Mouse (Mus musculus) hindbrain, embryonic 14.5 days (tissue): ENCODE measurements around the gene Ubp1. TPM values are rescaled to one million over a fixed set of nuclear protein-coding genes. Genes with fewer than 3 reads are reported as not detected.

Source experiments
- ATAC-seq: fragments of 200-750 bp; cut with Nextera tagmentation; 2 replicates; pipeline ENCODE4 v1.8.0; 2017; ENCODE audit warnings: moderate number of reproducible peaks, mild to moderate bottlenecking, moderate TSS enrichment, moderate library complexity; ENCODE audit not compliant: low FRiP score
- DNase-seq: peaks from one replicate; pipeline ENCODE4 v3.0.0-alpha.2; 2015; ENCODE audit warnings: low spot score
- H3K27ac ChIP-seq: fragments of 300-500 bp; sonication (generic); 2 replicates; pipeline ENCODE4 v1.5.1; 2014; ENCODE audit warnings: mild to moderate bottlenecking, moderate library complexity
- H3K27me3 ChIP-seq: fragments of 300-500 bp; sonication (generic); 2 replicates; pipeline ENCODE4 v1.6.1; 2014; ENCODE audit warnings: mild to moderate bottlenecking, low read length, mixed read lengths; ENCODE audit not compliant: control insufficient read depth, insufficient read depth
- H3K36me3 ChIP-seq: fragments of 300-500 bp; sonication (generic); replicated peaks from 2 replicates; pipeline ENCODE4 v1.6.1; 2014; ENCODE audit not compliant: control insufficient read depth, insufficient read depth
- H3K4me1 ChIP-seq: fragments of 300-500 bp; sonication (generic); replicated peaks from 2 replicates; pipeline ENCODE4 v1.6.1; 2014; ENCODE audit warnings: antibody characterized with exemption, low read length, mixed read lengths; ENCODE audit not compliant: control insufficient read depth, insufficient read depth
- H3K4me2 ChIP-seq: fragments of 300-500 bp; sonication (generic); replicated peaks from 2 replicates; pipeline ENCODE4 v1.6.1; 2014; ENCODE audit warnings: mild to moderate bottlenecking, moderate library complexity
- H3K4me3 ChIP-seq: fragments of 300-500 bp; sonication (generic); replicated peaks from 2 replicates; pipeline ENCODE4 v1.5.1; 2014; ENCODE audit warnings: mild to moderate bottlenecking, low read length
- H3K9ac ChIP-seq: fragments of 300-500 bp; sonication (generic); 2 replicates; pipeline ENCODE4 v1.6.1; 2014
- H3K9me3 ChIP-seq: fragments of 300-500 bp; sonication (generic); 2 replicates; pipeline ENCODE4 v1.6.1; 2016; ENCODE audit warnings: low read length; ENCODE audit not compliant: control insufficient read depth
- WGBS: fragments of 180-500 bp; shearing (Covaris S2); extraction: QIAGEN DNeasy Blood & Tissue Kit; methylation state at CpG from one replicate; pipeline ENCODE4 v1.1.7; 2014; 5-methylcytosine and 5-hydroxymethylcytosine counted together
- polyA plus RNA-seq: library from polyadenylated mRNA; unstranded; fragments of >200 nt; fragmentation: Nextera tagmentation; extraction: Ambion mirVana; gene quantifications from 2 replicates; pipeline ENCODE4 v1.2.1, GENCODE M21; 2014

Ubp1 gene
- polyA plus RNA-seq, 1 experiment from 2014 or later = 34.2 TPM

DNA sequence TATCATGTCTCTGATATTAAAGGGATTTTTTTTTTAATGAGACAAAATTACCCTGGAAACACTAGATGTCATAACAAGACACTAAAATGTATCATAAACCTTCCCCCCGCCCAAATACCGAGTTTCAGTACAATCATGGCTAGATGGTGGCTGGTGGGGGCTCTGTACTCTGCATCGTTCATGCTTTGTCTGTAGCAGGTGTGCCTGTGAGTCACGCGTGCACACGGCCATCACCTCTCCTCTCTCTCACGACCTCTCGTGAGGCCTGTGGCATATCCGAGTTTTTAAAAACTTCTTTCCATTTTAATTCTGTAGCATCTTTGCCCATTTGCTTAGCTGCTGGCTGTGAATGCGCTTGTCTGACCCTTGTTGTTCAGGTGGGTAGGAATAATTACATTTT, 45.5 kb downstream of the Ubp1 start:
- no peak overlapping the region for H3K9ac ChIP-seq
- H3K9me3 ChIP-seq = no peaks in the 10 kb centered on the region
- no peaks in the 10 kb centered on the region for H3K27me3 ChIP-seq
- no peak overlapping the region for H3K27ac ChIP-seq
- 93% methylated on average over 10 of the region's 10 CpGs for WGBS
- no peak for DNase-seq
- no peak for ATAC-seq
- peaks cover 93% of the 10 kb centered on the region for H3K36me3 ChIP-seq
- no peak overlapping the region for H3K4me2 ChIP-seq
- H3K4me3 ChIP-seq = no peak overlapping the region
- H3K4me1 ChIP-seq = peaks cover 9% of the 10 kb centered on the region

DNA sequence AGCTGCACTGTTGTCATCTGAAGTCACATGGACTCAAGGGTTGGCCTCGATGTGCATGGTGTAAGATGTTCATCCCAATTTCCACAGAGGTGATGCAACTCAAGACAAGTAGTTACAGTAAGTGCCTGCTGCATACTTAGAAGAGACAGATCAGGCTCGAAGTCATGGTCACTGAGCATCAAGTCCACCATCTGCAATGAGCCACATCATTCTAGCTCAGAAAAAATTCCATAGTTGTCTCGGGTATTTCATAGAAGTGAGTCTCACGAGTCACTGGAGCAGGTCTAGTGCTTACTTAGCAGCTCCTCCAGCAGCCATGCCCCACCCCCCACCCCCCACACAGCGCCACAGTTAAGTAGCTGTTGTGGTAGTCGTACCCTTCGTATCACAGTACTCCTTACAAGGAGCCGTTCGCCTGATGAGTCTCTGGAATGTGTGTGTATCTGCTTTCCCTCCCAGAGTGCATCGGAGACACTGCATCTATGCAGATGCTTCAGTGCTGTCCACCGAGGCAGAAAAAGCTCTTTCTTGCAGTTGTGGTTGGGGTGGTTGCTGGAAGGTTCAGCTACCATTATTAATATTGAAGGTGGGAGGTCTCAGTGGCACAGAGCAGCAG, 46.6 kb downstream of the Ubp1 start:
- H3K36me3 ChIP-seq = peaks cover 91% of the 10 kb centered on the region
- DNase-seq (no peak), ATAC-seq (no peak)
- 90% methylated on average over 11 of the region's 11 CpGs for WGBS
- no peak overlapping the region for H3K4me3 ChIP-seq
- no peak overlapping the region for H3K9ac ChIP-seq
- no peak overlapping the region for H3K4me2 ChIP-seq
- no peaks in the 10 kb centered on the region for H3K27me3 ChIP-seq
- no peak overlapping the region for H3K27ac ChIP-seq
- peaks cover 14% of the 10 kb centered on the region for H3K4me1 ChIP-seq
- H3K9me3 ChIP-seq = no peaks in the 10 kb centered on the region

DNA sequence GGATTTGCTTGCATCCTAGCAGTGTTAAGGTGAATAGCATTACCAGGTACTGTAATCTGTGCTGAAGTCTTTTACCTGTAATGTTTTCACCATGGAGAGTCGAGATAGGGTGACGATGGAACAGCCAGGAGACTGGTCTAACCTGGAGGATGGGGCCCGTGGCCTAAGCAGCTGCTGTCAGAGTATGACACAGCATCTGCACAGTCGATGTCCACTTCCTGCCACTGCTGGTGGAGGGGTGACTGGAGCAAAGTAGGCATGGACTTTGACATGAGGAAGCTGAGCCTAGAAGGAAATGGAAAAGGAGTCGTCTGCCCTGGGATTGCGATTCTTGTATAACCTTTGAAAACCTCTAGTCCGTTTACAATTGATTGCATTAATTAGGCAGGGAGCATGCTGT, 47.9 kb downstream of the Ubp1 start:
- WGBS = 89% methylated on average over 7 of the region's 7 CpGs
- Histone ChIP-seq H3K27me3 (no peaks in the 10 kb centered on the region), H3K4me3 (no peak overlapping the region), H3K27ac (no peak overlapping the region), H3K36me3 (peaks cover 84% of the 10 kb centered on the region), H3K9me3 (no peaks in the 10 kb centered on the region), H3K4me1 (peaks cover 14% of the 10 kb centered on the region), H3K4me2 (no peak overlapping the region), H3K9ac (no peak overlapping the region)
- DNase-seq (no peak), ATAC-seq (no peak)

DNA sequence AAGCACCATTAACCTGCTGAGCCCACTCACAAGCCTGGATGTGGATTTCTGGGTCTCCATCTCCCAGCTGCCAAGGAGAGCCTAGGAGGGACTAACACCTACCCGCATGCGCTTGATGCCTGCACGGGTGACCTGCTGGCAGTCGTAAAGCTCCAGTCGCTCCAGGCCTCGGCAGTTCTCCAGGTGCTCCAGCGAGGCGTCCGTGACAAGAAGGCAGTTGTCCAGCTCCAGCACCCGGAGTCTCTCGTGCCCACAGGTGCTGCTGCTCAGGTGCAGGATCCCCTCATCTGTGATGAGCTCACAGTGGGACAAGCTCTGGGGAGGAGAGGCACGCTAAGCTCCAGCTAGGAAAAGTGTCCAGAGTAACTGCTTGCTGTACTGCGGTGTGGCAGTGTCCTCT, 48.6 kb downstream of the Ubp1 start:
- peaks cover 82% of the 10 kb centered on the region for H3K36me3 ChIP-seq
- H3K9me3 ChIP-seq = no peaks in the 10 kb centered on the region
- ATAC-seq (no peak), DNase-seq (no peak)
- H3K27ac ChIP-seq = no peak overlapping the region
- H3K4me2 ChIP-seq = no peak overlapping the region
- H3K27me3 ChIP-seq = no peaks in the 10 kb centered on the region
- 93% methylated on average over 13 of the region's 13 CpGs for WGBS
- H3K4me1 ChIP-seq = peaks cover 14% of the 10 kb centered on the region
- no peak overlapping the region for H3K9ac ChIP-seq
- no peak overlapping the region for H3K4me3 ChIP-seq

DNA sequence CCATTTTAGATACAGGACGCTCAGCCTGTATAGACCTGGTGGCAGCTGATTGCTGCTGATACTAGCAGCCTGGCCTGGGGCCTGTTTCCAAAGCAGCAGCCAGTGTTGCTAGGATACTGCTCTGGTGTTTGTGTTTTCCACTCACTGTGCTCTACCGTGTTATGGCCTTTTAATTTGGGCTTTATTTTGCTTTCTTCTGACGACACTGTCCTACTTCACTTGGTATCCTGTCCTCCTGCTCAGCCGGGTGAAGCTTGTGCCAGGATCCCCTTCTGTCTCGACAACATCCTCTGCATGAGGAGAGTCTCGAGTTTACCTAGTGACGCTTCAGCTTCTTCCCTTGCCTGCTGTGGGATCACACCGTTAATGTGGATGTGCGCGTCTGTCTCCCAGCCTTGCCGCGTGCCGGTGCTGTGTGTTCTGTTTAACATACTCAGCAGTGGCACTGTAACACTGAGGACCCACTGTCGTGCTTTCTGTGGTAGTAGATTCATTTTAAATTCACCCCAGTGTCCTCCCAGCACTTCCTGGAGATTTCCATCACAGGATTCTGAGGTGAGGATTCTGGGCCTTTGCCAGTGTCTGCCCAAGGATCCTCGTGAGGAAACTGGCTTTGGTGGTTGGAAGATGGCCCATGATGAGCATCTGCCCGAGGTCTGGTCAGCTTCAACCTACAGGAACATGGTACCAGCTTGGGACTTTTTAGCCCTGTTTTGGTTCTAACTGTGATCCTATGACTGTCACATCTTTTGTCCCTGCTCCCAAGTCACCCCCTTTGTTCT, 50.6 kb downstream of the Ubp1 start:
- Histone ChIP-seq H3K4me2 (peak overlapping the region; percentile 29; the same call in 1 of the 2 replicates), H3K4me3 (no peak overlapping the region), H3K27me3 (no peaks in the 10 kb centered on the region), H3K9ac (0 out of 2 replicates have a peak overlapping the region, but pooled peaks have one; percentile 31), H3K36me3 (peaks cover 64% of the 10 kb centered on the region), H3K9me3 (no peaks in the 10 kb centered on the region), H3K27ac (peak overlapping the region; percentile 69), H3K4me1 (peaks cover 14% of the 10 kb centered on the region)
- peak; percentile 69 for DNase-seq
- peak; percentile 72; the same call in 1 of the 2 replicates for ATAC-seq
- WGBS = 38% methylated on average over 16 of the region's 16 CpGs

DNA sequence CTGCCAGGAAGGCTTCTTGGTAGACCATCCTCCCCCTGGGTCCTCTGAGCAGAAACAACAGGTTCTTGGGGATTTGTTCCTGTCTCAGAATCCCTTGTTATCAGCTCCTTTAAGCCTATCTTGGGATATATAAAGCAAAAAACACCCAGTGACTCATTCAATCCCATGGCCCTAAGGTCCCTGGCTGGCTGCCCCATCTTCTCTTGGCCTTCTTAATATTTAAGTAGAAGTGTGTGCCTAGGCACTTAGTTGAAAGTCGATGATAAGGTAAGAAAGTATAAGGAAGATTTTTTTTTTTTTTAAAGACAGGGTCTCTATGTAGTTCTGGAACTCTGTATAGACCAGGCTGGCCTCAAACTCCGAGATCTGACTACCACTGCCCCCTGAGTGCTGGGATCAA, 51.7 kb downstream of the Ubp1 start:
- no peak overlapping the region for H3K4me2 ChIP-seq
- WGBS = 92% methylated on average over 2 of the region's 2 CpGs
- ATAC-seq (no peak), DNase-seq (no peak)
- H3K27ac ChIP-seq = no peak overlapping the region
- H3K4me1 ChIP-seq = peaks cover 14% of the 10 kb centered on the region
- no peak overlapping the region for H3K4me3 ChIP-seq
- H3K9me3 ChIP-seq = no peaks in the 10 kb centered on the region
- no peaks in the 10 kb centered on the region for H3K27me3 ChIP-seq
- H3K9ac ChIP-seq = no peak overlapping the region
- peaks cover 53% of the 10 kb centered on the region for H3K36me3 ChIP-seq

DNA sequence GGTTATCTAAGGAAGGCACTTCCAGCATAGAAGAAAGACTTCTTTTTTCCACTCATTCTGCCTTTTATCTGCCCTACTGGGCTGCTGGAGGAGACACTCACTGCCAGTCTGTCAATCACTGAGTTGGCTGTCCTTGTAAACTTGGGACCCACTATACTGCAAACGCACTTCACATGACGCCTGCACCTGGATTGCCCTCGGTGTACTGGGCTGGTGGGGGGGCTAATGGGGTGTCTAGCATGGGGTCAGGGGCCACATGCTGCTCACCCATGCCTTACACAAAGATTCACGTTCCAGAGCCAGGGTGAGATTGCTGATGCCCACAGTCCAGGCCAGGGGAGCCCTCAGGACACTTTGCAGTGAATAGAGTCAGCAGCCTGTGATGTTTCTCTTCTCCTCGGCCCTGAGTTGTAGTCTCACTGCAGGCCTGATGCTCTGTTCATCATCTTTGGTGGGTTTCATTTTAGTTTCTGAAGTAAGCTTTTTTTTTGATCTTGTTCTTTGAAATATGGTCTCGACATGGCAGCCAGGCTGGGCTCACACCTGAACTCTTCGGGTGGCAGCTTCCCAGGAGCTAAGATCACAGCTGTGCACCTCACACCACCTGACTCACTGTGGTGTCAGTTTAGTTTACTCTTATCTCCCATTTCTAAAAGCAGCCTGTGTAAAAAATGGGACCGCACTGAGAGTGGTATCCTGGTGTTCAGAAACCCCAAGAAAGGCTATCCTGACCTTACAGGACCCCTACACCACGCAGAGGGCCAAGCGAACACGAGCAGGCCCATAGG, 52.3 kb downstream of the Ubp1 start:
- H3K27me3 ChIP-seq = no peaks in the 10 kb centered on the region
- peaks cover 14% of the 10 kb centered on the region for H3K4me1 ChIP-seq
- no peak overlapping the region for H3K4me2 ChIP-seq
- ATAC-seq (no peak), DNase-seq (no peak)
- no peak overlapping the region for H3K4me3 ChIP-seq
- no peaks in the 10 kb centered on the region for H3K9me3 ChIP-seq
- WGBS = 92% methylated on average over 11 of the region's 11 CpGs
- H3K27ac ChIP-seq = no peak overlapping the region
- H3K9ac ChIP-seq = no peak overlapping the region
- H3K36me3 ChIP-seq = peaks cover 46% of the 10 kb centered on the region

DNA sequence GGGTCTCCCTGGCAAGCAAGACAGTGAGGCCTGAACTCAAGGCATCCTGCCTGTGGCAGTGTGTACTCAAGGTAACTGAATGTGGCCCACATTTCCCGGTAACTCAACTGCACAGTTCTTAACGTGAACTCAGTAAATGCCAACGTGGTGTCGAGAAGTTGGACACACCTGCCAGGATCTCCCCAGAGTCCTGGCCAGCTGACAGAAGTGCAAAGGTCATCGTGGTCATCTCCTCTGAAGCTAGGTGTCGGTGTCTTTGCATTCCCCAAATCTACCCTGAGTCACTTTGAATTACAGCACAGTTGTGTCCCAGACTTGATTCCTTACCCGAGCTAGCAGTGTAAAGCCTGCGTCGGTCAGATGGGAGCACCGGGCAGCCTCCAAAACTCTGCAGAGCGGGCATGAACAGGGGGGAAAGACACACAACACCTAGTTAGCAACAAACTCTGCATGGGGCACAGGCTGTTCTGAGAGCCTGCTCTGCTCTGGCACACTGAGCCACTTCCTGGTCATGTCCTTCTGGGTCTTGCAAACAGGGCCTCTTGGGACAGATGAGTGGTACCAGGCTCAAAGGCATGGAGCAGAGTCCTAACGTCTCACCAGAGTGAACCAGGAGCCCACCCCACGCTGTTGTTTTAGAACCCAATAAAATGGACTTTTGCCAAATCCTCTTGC, 54.3 kb downstream of the Ubp1 start:
- 83% methylated on average over 13 of the region's 13 CpGs for WGBS
- H3K36me3 ChIP-seq = peaks cover 31% of the 10 kb centered on the region

More for the DNA sequence above, 54.3 kb downstream of the Ubp1 start:
- DNase-seq = no peak
- Histone ChIP-seq H3K4me1 (peaks cover 14% of the 10 kb centered on the region), H3K4me3 (no peak overlapping the region), H3K27me3 (no peaks in the 10 kb centered on the region), H3K27ac (no peak overlapping the region), H3K4me2 (no peak overlapping the region), H3K9ac (no peak overlapping the region), H3K9me3 (no peaks in the 10 kb centered on the region)
- ATAC-seq = no peak
